ENCODE assay signal across 8 mouse cellular contexts in genomic region chr5:144189950-144190583, GRCm38 (mm10). TPM values are rescaled to one million over a fixed set of nuclear protein-coding genes. Genes with fewer than 3 reads are reported as not detected.
DNase-seq lines count a peak whose midpoint lies in the region; ATAC-seq and TF ChIP-seq lines count a peak whose summit lies in the region.

Gene Bhlha15 (plus strand): TSS chr5:144190286.

- no peak within 1 kb of the TSS for H3K27ac ChIP-seq in ES-E14 (ENCODE audit: insufficient read depth, low read depth, low read length, poor library complexity, severe bottlenecking)
- no peak within 1 kb of the TSS for H3K27ac ChIP-seq in bone marrow, adult 2 months (ENCODE audit: control insufficient read depth, insufficient read depth, low read depth, low read length, poor library complexity)
- H3K27ac ChIP-seq in lung, embryonic 15.5 days, result no peak within 1 kb of the TSS

- H3K4me1 ChIP-seq in ES-E14 (ENCODE audit: control insufficient read depth in 2 of 2, insufficient read depth in 2 of 2, low read length in 2 of 2, poor library complexity in 1 of 2), result peaks cover 0 to 24% of the 10 kb centered on the region in 2 experiments
- peaks cover 5% of the 10 kb centered on the region; the same call in 1 of the 2 replicates for H3K4me1 ChIP-seq in bone marrow, adult 2 months (ENCODE audit: control insufficient read depth, insufficient read depth, low read length)
- peaks cover 14% of the 10 kb centered on the region for H3K4me1 ChIP-seq in lung, embryonic 15.5 days

- intact Hi-C loops in gastrocnemius, postnatal 14 days (cut with DNase I; ENCODE audit: low total_unique reads), result no loop called here

- TF ChIP-seq POLR2A in bone marrow, adult 2 months (IDR thresholded peaks at IDR 0.05; ENCODE audit: borderline replicate concordance, control insufficient read depth, low read depth, low read length), result no peak

- peak within 1 kb of the TSS; percentile 50 for H3K4me2 ChIP-seq in lung, embryonic 15.5 days

- H3K36me3 ChIP-seq in ES-E14 (ENCODE audit: control insufficient read depth, insufficient read depth, low read length, poor library complexity, severe bottlenecking), result peaks cover 12% of the 10 kb centered on the region
- peaks cover 14% of the 10 kb centered on the region for H3K36me3 ChIP-seq in lung, embryonic 15.5 days

- in situ Hi-C loops in ES-E14 (cut with MboI; ENCODE audit: low sequenced_read_pairs in 2 of 2, unreplicated experiment in 2 of 2), result no loop called here

- DNase-seq in ES-E14 (ENCODE audit: low read depth, low spot score), result no peak
- DNase-seq in forelimb bud, embryonic 11.5 days (ENCODE audit: low read depth, low spot score), result peak; percentile 16
- DNase-seq in kidney, adult 8-10 months, result peak; percentile 67 to 72
- peak; percentile 66 for DNase-seq in ovary, postnatal 36 days (ENCODE audit: low spot score)
- DNase-seq in gastrocnemius, postnatal 14 days, result no peak

- peak within 1 kb of the TSS; percentile 44 to 58 for H3K4me3 ChIP-seq in ES-E14 (ENCODE audit: insufficient read depth in 1 of 2, low read depth in 1 of 2, low read length in 2 of 2, poor library complexity in 1 of 2, severe bottlenecking in 1 of 2)
- peak within 1 kb of the TSS; percentile 8 for H3K4me3 ChIP-seq in bone marrow, adult 2 months (replicated peaks; ENCODE audit: control insufficient read depth, low read depth, low read length)
- H3K4me3 ChIP-seq in lung, embryonic 15.5 days, result peak within 1 kb of the TSS; percentile 22

- no peak within 1 kb of the TSS for H3K9ac ChIP-seq in ES-E14 (ENCODE audit: insufficient read depth, low read depth, low read length, poor library complexity, severe bottlenecking)
- no peak within 1 kb of the TSS for H3K9ac ChIP-seq in lung, embryonic 15.5 days

- 2% methylated on average over 25 of the region's 26 CpGs for WGBS in bone marrow, adult 2 months
- 4% methylated on average over 25 of the region's 26 CpGs for WGBS in lung, embryonic 15.5 days

- no peaks in the 10 kb centered on the region for H3K27me3 ChIP-seq in lung, embryonic 15.5 days

- H3K9me3 ChIP-seq in ES-E14 (ENCODE audit: control insufficient read depth, insufficient read depth, low read depth, low read length), result no peaks in the 10 kb centered on the region
- H3K9me3 ChIP-seq in lung, embryonic 15.5 days, result no peaks in the 10 kb centered on the region

- TF ChIP-seq CTCF in bone marrow, adult 2 months (IDR thresholded peaks at IDR 0.05; ENCODE audit: control insufficient read depth, insufficient read depth, low read length), result no peak

- peak; percentile 39; the same call in 1 of the 2 replicates for ATAC-seq in lung, embryonic 15.5 days (ENCODE audit: borderline replicate concordance, extremely low read depth, low FRiP score, low TSS enrichment)
- ATAC-seq in frontal cortex, adult (ENCODE audit: low TSS enrichment), result no peak

TF ChIP-seq in ES-E14, 5 proteins besides CTCF, POLR2A, EP300 and RAD21:
- TF ChIP-seq HCFC1 (IDR thresholded peaks at IDR 0.05; ENCODE audit: borderline replicate concordance, insufficient read depth, low read length) (no peak), CHD2 (IDR thresholded peaks at IDR 0.05; ENCODE audit: low read depth, low read length) (no peak), ZC3H11A (IDR thresholded peaks at IDR 0.05; ENCODE audit: borderline replicate concordance, low read depth, low read length) (no peak), MAFK (IDR thresholded peaks at IDR 0.05; ENCODE audit: insufficient read depth, low read depth, low read length) (no peak), ZNF384 (IDR thresholded peaks at IDR 0.05; ENCODE audit: low read depth, low read length) (no peak)

RNA-seq across cellular contexts. Expression of gene Bhlha15, which starts in this region (rescaled TPM):
- total RNA-seq in ES-E14 (2012; rRNA removed), result 1.1 TPM in 2 replicates
- 0.56 and 0.72 TPM in 2 replicates for polyA plus RNA-seq in bone marrow, adult 2 months (2011; ENCODE audit: insufficient read depth, insufficient read length, low replicate concordance, missing spikeins)
- polyA plus RNA-seq in lung, embryonic 15.5 days (2015; fragmentation: Nextera tagmentation; extraction: Ambion mirVana), result 0.44 and 0.46 TPM in 2 replicates
- not detected for total RNA-seq in gastrocnemius, postnatal 14 days (2021)

Comparison
In these comparisons a context has a peak if more than half of its experiments do, and no peak if none do; other contexts are left out.
1. Peak in ATAC-seq, H3K4me3 ChIP-seq and H3K4me2 ChIP-seq in lung, embryonic 15.5 days; RNA of the gene not detected or under 1 TPM.
2. DNase-seq: peak in forelimb bud, embryonic 11.5 days (single experiment), kidney, adult 8-10 months (2 of 2) and ovary, postnatal 36 days (single experiment); none in ES-E14 (single experiment) and gastrocnemius, postnatal 14 days (single experiment).
3. Peak in every context shown above with its lines, with median percentiles within 50 percentile points of each other: H3K4me3 ChIP-seq.